Mouse (Mus musculus): ENCODE measurements at regions not wholly inside any gene's neighbourhood (a gene's known extent, or its start where the extent isn't known, plus 50 kb on each side); places are given as distances from the start of the nearest gene placed in this dataset.

- no peak for TF ChIP-seq POLR2A (IDR thresholded peaks at IDR 0.05; ENCODE audit: control insufficient read depth, low read depth, low read length)
- TF ChIP-seq CTCF (IDR thresholded peaks at IDR 0.05; ENCODE audit: control insufficient read depth, insufficient read depth, insufficient replicate concordance, low read depth, low read length): no peak
Measured at GRCm38 (mm10) chr9:51686536-51686935, 78.6 kb upstream of the Arhgap20 start.

Data from testis, adult 2 months (tissue).